Mouse (Mus musculus) stomach, embryonic 15.5 days (tissue): ENCODE measurements around the gene Hspa12a. TPM values are rescaled to one million over a fixed set of nuclear protein-coding genes. Genes with fewer than 3 reads are reported as not detected.

Source experiments
- ATAC-seq: fragments of 200-750 bp; cut with Nextera tagmentation; 2 replicates; pipeline ENCODE4 v1.8.0; 2017; ENCODE audit warnings: low read depth, moderate number of reproducible peaks, moderate TSS enrichment; ENCODE audit not compliant: insufficient read depth, low FRiP score
- H3K27ac ChIP-seq: fragments of 300-500 bp; sonication (generic); 2 replicates; pipeline ENCODE4 v1.5.1; 2015; ENCODE audit warnings: mild to moderate bottlenecking, inconsistent platforms
- H3K27me3 ChIP-seq: fragments of 300-500 bp; sonication (generic); replicated peaks from 2 replicates; pipeline ENCODE4 v1.6.1; 2015; ENCODE audit warnings: inconsistent platforms
- H3K36me3 ChIP-seq: fragments of 300-500 bp; sonication (generic); 2 replicates; pipeline ENCODE4 v1.6.1; 2015; ENCODE audit warnings: inconsistent platforms
- H3K4me1 ChIP-seq: fragments of 300-500 bp; sonication (generic); 2 replicates; pipeline ENCODE4 v1.6.1; 2015; ENCODE audit warnings: inconsistent platforms
- H3K4me2 ChIP-seq: fragments of 300-500 bp; sonication (generic); 2 replicates; pipeline ENCODE4 v1.6.1; 2015; ENCODE audit warnings: mild to moderate bottlenecking, inconsistent platforms
- H3K4me3 ChIP-seq: fragments of 300-500 bp; sonication (generic); replicated peaks from 2 replicates; pipeline ENCODE4 v1.5.1; 2015; ENCODE audit warnings: inconsistent platforms
- H3K9ac ChIP-seq: fragments of 300-500 bp; sonication (generic); 2 replicates; pipeline ENCODE4 v1.6.1; 2015; ENCODE audit warnings: inconsistent platforms
- H3K9me3 ChIP-seq: fragments of 300-500 bp; sonication (generic); 2 replicates; pipeline ENCODE4 v1.6.1; 2016; ENCODE audit warnings: inconsistent platforms
- WGBS: fragments of 180-500 bp; shearing (Covaris S2); methylation state at CpG from one replicate; pipeline ENCODE4 v1.1.7; 2015; 5-methylcytosine and 5-hydroxymethylcytosine counted together
- polyA plus RNA-seq: library from polyadenylated mRNA; unstranded; fragments of >200 nt; fragmentation: Nextera tagmentation; extraction: Ambion mirVana; gene quantifications from 2 replicates; pipeline ENCODE4 v1.2.1, GENCODE M21; 2015

Hspa12a gene
- polyA plus RNA-seq, 1 experiment from 2014 or later, result 6.0 TPM

DNA sequence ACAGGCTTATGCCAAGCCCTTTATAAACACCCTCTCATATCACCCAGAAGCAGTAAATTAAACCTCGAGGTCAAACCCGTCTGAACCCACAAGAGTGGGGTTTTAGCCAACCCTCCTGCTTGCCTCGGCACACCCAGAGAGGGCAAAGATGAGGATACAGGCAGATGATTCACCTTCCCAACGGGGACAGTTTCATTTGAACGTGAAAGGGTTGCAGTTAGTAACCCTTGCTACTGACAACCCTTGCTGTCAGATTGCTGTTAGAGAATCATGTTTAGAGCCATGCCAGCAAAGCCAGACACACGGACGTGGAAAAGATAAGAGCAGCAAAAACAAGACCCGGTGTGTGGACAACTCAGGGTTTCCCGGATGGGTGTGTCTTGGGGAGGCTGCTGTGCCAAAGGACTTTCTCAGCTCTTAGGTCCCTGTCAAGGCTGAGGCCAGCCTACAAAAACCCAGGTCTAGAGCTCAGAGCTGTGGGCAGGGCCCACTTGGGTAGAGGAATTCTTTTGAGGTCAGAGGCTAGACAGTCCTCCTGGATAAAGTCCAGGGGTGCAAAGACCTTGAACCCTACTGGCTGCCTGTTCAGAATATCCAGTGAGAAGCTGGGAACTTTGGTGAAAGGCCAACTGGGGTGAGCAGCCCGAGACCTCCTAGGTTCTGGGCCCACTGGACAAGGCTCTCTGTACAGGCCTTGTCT, 90.3 kb downstream of the Hspa12a start:
- ATAC-seq, result 0 out of 2 replicates have a peak, but pooled peaks have one; percentile 10
- H3K27me3 ChIP-seq, result no peaks in the 10 kb centered on the region
- no peak overlapping the region for H3K4me3 ChIP-seq
- no peaks in the 10 kb centered on the region for H3K4me1 ChIP-seq
- no peak overlapping the region for H3K9ac ChIP-seq
- no peaks in the 10 kb centered on the region for H3K36me3 ChIP-seq
- H3K4me2 ChIP-seq, result no peak overlapping the region
- WGBS, result 56% methylated on average over 10 of the region's 10 CpGs
- H3K9me3 ChIP-seq, result no peaks in the 10 kb centered on the region
- no peak overlapping the region for H3K27ac ChIP-seq

DNA sequence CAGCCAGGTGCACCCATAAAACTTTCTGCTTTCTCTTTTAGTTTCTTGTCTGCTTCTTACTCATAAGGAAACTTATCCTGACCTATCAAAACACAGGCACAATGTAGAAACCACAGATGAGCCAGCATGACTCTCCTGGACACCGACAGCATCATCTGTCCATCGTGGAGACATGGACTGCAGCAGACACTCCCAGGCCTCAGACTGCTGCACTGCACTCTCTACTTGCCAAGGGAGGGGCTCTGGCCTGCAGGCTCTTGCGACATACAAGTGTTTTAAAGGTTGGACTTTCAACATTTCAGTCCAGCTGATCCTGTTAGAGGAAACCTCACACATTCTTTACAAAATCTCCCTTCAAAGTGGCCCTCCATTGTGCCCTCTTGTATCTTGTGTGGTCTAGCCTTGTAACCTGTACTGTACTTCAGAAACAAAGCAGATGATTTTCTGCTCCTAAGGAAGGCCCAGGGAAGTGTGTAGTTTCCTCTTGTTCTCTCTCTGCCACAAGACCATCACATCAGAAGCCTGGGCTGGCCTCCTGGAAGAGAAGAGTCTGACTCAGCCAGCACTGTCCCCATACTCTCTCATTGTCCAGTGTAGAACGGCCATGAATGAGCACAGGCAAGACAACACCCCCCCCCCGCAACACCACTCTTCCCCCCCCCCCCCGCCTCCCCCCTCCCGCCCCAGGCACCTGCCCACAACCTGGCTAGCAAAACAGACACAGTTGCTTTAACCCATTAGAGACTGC, 92.6 kb downstream of the Hspa12a start:
- no peaks in the 10 kb centered on the region for H3K36me3 ChIP-seq
- no peak for ATAC-seq
- H3K9me3 ChIP-seq, result no peaks in the 10 kb centered on the region
- WGBS, result 49% methylated on average over 6 of the region's 7 CpGs
- H3K4me2 ChIP-seq, result no peak overlapping the region
- no peak overlapping the region for H3K27ac ChIP-seq
- H3K9ac ChIP-seq, result no peak overlapping the region
- no peaks in the 10 kb centered on the region for H3K27me3 ChIP-seq
- H3K4me3 ChIP-seq, result no peak overlapping the region
- no peaks in the 10 kb centered on the region for H3K4me1 ChIP-seq

DNA sequence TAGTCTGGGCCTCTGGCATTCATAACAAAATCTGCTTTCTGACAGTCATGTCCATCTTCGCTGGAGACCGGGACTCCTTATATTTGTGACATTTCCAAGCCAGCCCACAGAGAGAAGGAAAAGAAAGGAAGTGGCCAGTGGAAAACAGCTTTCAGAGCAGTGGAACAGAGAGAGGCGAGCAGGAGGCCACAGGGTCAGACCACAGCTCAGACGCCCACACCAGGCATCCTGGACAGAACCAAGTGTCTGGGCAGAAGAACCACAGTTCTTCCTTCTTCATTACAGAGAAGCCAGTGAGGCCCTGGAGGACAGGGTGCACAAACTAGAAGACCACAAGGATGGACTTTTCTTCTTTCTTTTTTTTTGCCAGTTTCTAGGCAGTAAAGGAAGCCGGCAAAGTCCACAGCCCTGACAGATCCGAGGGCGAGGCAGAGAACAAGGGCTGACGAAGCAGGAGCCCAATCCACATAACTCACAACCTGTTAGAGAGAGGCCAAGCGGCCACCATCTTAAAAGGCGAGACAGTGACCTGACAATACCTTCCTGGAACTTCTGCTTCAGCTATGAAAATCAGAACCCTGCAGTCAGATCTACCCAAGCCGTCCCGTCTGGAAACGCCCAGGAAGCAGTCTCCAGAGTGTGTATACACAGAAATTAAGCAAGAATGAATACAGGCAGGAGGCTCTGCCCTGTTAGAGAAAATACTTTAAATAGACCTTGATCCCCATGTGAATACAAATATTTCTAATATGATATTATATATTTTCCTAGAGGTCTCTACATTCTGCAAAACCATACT, 93.9 kb downstream of the Hspa12a start:
- H3K9me3 ChIP-seq, result no peaks in the 10 kb centered on the region
- WGBS, result 65% methylated on average over 13 of the region's 13 CpGs
- H3K27ac ChIP-seq, result no peak overlapping the region
- no peak for ATAC-seq
- H3K4me1 ChIP-seq, result no peaks in the 10 kb centered on the region
- no peak overlapping the region for H3K9ac ChIP-seq
- H3K4me2 ChIP-seq, result no peak overlapping the region
- H3K36me3 ChIP-seq, result no peaks in the 10 kb centered on the region
- no peak overlapping the region for H3K4me3 ChIP-seq
- no peaks in the 10 kb centered on the region for H3K27me3 ChIP-seq

DNA sequence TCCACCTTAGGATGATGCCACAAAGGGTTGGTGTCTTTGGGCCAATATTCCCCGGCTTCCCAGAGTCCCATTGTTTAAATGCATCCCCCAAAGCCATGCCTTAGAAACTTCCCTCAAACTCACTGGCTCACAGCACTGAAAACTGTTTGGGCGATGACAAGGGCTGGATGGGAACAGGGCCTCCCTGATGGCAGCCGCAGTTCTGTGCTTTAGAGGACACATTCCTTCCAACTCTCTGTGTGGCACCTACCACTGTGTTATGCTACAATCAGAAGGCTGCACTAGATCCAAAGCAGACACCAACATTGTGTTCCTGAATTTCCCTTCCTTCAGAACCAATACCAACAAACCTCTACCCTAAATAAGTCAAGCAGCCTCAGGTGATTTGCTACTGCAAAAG, 99.8 kb downstream of the Hspa12a start:
- no peak overlapping the region for H3K4me3 ChIP-seq
- H3K36me3 ChIP-seq, result no peaks in the 10 kb centered on the region
- 89% methylated on average over 3 of the region's 3 CpGs for WGBS
- no peak overlapping the region for H3K9ac ChIP-seq
- no peaks in the 10 kb centered on the region for H3K9me3 ChIP-seq
- H3K4me2 ChIP-seq, result no peak overlapping the region
- no peaks in the 10 kb centered on the region for H3K27me3 ChIP-seq
- no peak overlapping the region for H3K27ac ChIP-seq
- no peak for ATAC-seq
- H3K4me1 ChIP-seq, result no peaks in the 10 kb centered on the region

DNA sequence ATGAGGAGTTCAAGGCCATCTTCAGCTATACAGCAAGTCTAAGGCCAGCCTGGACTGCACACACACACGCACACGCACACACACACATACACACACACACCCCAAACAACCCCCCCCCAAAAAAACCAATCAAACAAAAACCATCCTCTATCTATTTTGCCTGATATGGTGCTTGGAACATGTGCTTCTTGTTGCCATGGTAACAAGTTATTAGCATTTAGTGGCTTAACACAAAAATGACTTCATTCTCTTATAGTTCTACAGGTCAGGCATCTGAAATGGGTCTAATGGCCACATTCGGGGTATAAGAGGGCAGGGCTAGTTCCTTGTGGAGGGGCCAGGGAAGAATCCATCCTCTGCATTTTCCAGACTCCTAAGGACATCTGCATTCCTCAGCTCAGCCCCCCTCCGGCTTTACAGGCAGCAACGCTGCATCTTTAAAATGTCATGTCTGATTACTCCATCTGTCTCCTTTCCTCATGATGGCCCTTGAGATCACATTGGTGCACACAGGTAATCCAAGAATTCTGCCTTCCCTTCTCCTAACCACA, 102.7 kb downstream of the Hspa12a start:
- Histone ChIP-seq H3K27ac (no peak overlapping the region), H3K9me3 (no peaks in the 10 kb centered on the region), H3K4me2 (no peak overlapping the region), H3K27me3 (no peaks in the 10 kb centered on the region), H3K4me1 (no peaks in the 10 kb centered on the region), H3K4me3 (no peak overlapping the region), H3K9ac (no peak overlapping the region), H3K36me3 (no peaks in the 10 kb centered on the region)
- no peak for ATAC-seq
- WGBS, result 76% methylated on average over 5 of the region's 5 CpGs

DNA sequence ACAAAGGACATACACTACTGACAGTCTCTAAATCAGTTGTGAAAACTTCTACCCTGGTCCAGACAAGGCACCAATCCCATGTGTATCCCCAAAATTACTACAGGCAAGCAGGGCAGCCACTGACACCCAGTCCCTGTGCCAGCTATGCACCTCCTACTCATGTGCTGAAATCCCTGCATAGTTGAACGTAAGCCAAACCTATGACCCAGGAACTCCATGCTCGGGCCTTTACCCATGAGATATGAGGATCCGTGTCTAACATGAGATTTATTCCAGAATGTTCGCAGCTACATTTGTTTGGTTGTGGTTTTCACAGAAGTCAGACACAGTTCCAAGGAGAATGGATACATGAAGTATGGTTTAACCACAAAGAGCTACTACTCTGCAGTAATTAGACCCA, 103.6 kb downstream of the Hspa12a start:
- no peaks in the 10 kb centered on the region for H3K9me3 ChIP-seq
- no peak overlapping the region for H3K27ac ChIP-seq
- H3K4me3 ChIP-seq, result no peak overlapping the region
- H3K27me3 ChIP-seq, result no peaks in the 10 kb centered on the region
- H3K4me2 ChIP-seq, result no peak overlapping the region
- H3K36me3 ChIP-seq, result no peaks in the 10 kb centered on the region
- no peaks in the 10 kb centered on the region for H3K4me1 ChIP-seq
- H3K9ac ChIP-seq, result no peak overlapping the region
- 78% methylated on average over 4 of the region's 4 CpGs for WGBS
- no peak for ATAC-seq

DNA sequence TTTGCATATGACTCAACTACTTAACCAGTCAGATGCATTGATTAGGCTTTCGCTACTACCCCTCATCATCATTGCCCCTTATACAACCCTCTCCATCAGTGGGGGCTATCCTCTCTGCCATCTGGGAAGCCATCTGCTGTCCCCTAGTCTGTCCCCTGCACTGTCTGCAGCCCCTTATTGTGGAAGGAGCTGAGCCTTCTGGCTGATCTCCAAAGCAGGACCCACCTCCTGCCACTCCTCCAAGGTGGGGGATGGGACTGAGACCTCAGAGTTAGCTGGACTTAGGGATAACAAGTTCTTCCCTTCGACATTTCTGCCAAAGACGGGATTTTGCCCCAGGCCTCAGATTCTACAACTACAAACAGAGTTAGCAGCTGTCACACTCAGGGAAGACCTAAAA, 104.1 kb downstream of the Hspa12a start:
- Histone ChIP-seq H3K4me3 (no peak overlapping the region), H3K4me2 (no peak overlapping the region), H3K27ac (no peak overlapping the region), H3K36me3 (no peaks in the 10 kb centered on the region), H3K4me1 (no peaks in the 10 kb centered on the region), H3K9me3 (no peaks in the 10 kb centered on the region), H3K27me3 (no peaks in the 10 kb centered on the region), H3K9ac (no peak overlapping the region)
- 70% methylated on average over 3 of the region's 3 CpGs for WGBS
- no peak for ATAC-seq

DNA sequence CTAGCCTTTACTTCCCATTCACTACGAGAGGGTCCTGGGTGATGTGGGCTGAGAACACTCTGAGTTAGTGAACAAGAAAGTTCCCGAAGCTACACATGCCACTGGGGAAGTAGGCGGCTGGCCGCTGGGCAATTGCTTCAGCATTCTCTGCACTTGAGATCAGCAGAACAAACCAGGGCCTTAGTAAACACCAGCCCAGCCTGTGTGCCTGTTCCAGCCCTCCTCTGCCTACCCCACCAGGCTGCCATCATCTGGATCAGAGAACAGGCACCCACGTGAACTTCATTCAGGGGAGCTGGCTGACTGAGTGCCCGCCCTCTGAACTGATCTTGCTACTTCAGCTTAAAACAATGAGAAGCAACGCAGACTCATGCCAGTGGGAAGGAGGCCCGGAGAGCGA, 104.7 kb downstream of the Hspa12a start:
- no peak overlapping the region for H3K27ac ChIP-seq
- no peaks in the 10 kb centered on the region for H3K36me3 ChIP-seq
- H3K4me3 ChIP-seq, result no peak overlapping the region
- no peak overlapping the region for H3K4me2 ChIP-seq
- no peaks in the 10 kb centered on the region for H3K9me3 ChIP-seq
- no peaks in the 10 kb centered on the region for H3K4me1 ChIP-seq
- ATAC-seq, result no peak
- H3K9ac ChIP-seq, result no peak overlapping the region
- WGBS, result 62% methylated on average over 9 of the region's 9 CpGs
- H3K27me3 ChIP-seq, result no peaks in the 10 kb centered on the region

DNA sequence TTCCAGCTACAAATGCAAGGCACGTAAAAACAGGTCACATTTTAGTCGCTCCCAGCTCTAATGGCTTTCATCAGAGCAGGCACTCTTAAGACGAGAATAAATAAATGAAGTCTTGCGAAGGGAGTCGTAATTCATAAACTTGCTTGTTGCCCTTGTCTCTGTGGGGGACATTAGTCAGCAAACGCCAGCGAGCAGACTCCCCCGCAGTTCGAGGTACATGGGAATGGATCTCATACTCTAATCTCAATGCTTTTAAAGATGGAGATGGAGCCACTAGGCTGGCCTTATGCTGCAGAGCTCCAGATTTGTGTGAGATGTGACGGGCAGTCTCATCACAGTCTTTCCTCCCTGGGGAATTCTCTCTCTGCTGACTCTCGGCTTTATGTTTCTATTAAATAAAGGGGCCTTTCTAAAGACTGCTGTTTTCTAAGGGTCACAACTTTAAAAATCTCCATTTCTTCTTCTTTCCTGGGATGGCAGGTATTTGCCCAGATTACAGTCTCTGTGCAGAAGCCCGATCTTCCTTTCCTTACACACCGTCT, 109.7 kb downstream of the Hspa12a start:
- Histone ChIP-seq H3K9ac (no peak overlapping the region), H3K4me1 (no peaks in the 10 kb centered on the region), H3K9me3 (no peaks in the 10 kb centered on the region), H3K27me3 (no peaks in the 10 kb centered on the region), H3K27ac (no peak overlapping the region), H3K4me2 (no peak overlapping the region), H3K36me3 (no peaks in the 10 kb centered on the region), H3K4me3 (no peak overlapping the region)
- ATAC-seq, result no peak
- 39% methylated on average over 13 of the region's 13 CpGs for WGBS

DNA sequence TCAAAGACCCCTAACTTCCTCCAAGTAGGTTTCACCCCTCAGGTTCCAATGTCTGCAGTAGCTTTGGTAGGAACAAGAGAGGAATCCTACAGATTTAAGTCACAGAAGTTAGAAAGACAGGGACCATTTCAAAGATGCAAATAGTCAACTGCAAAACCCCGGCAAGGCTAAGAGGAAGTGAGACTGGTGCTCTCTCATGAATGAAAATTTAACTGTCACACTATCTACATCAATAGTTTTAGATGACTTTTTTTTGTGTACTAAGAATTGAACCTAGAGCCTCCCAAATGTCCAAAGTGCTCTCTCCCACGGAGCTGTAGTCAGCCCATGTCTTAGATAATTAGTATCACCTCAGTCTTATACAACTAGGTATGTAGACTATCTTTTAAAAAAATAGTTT, 110.5 kb downstream of the Hspa12a start:
- H3K9ac ChIP-seq, result no peak overlapping the region
- no peaks in the 10 kb centered on the region for H3K4me1 ChIP-seq
- H3K4me2 ChIP-seq, result no peak overlapping the region
- H3K9me3 ChIP-seq, result no peaks in the 10 kb centered on the region
- no peaks in the 10 kb centered on the region for H3K27me3 ChIP-seq
- no peak overlapping the region for H3K4me3 ChIP-seq
- H3K36me3 ChIP-seq, result no peaks in the 10 kb centered on the region
- H3K27ac ChIP-seq, result no peak overlapping the region
- no peak for ATAC-seq
- WGBS, result 74% methylated on average over 2 of the region's 2 CpGs

DNA sequence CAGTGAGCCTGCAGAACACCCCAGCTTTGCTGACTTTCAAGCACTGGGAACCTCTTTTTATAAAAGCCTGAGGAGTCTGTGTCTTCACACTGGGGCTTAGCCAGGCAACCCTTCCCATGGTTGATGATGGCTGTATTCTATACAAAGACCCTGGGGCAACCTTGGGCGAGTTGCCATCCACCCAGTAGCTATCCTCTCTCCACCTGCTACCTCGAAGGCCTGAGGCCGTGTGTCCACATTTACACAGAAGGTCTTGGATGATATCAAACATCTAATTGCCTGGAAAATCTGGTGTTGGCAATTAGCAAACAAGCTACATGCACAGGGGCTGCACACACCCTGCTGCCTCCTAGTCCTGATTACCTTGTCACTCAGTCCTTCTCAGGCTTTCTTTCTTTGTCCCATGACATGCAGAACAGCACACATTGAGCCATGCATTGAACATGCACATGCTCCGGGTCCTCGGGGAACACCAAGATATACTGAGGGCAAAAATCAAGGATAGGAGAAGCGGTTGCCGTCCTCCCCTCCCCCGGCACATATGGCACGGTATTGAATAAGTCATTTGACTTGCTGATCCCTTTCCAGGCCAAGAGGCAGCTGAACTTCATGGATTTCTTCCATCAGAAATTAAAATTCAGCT, 112.1 kb downstream of the Hspa12a start:
- H3K4me2 ChIP-seq, result no peak overlapping the region
- ATAC-seq, result no peak
- H3K9ac ChIP-seq, result no peak overlapping the region
- H3K27me3 ChIP-seq, result no peaks in the 10 kb centered on the region
- H3K4me1 ChIP-seq, result no peaks in the 10 kb centered on the region
- H3K4me3 ChIP-seq, result no peak overlapping the region
- H3K9me3 ChIP-seq, result no peaks in the 10 kb centered on the region
- H3K27ac ChIP-seq, result no peak overlapping the region
- H3K36me3 ChIP-seq, result no peaks in the 10 kb centered on the region
- WGBS, result 87% methylated on average over 9 of the region's 9 CpGs
